Mouse (Mus musculus) T-helper 17 cell (primary cell): ENCODE results near the gene Naip1.
"Not testable (repeated sequence)": the region's sequence is repeated elsewhere in the genome, so short reads cannot be mapped to it uniquely, and the experiment has no call there.

Source experiments
- in situ Hi-C, 2 experiments: fragments of 300-600 bp; cut with MboI, MseI; formaldehyde crosslinking; loops; 1 replicate in 1 of 2; 2 replicates in 1 of 2; pipeline ENCODE4 v1.15.1; 2025; ENCODE audit warnings: high pct_unique_total_duplicates in 2 of 2

The Naip1 gene

DNA sequence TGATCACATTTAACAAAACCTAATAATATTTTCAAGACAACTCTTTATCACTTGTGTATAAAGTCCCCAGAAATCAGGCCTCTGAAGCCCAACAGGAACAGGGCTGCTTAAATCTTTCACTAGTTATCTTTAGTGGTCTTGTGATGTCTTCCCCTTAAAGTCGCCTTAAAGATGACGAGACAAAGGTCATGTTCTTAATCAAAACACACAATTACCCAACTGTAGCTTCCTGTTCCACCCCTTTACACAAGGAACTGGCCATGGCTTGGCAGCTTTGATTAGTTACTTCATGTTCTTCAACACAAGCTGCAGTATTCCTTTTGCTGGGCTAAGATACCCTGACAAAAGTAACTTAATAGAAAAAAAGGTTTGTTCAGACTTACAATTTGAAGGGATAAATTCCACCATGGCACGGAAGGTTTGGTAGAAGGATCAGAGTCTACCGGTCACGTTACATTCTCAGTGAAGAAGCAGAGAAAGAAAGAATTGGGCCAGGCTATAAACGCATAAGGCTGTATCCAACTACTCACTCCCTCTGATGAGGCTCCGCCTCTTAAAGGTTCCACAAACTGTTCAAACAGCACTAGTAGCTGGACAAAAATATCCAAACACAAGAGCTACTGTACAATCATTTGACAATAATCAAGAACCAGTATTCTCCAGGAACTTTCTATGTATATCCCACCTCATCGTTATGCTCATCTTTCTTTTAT lies at the start of gene Naip1:
TSS of gene Naip1 (minus strand) at position 455 of the 713 bp plus-strand sequence.
- in situ Hi-C loops: not testable (repeated sequence)

DNA sequence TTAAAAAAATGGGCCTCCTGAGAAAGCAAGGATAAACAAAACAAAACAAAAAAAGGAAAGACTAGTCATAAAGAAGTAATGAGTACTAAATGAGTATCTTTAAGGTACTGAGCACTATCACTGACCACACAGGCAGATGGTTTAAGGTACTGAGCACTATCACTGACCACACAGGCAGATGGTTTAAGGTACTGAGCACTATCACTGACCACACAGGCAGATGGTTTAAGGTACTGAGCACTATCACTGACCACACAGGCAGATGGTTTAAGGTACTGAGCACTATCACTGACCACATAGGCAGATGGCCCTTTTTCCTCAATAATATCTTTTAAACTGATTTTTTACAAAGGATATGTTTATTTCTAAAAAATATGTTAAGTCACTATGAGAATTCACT lies 47.0 kb upstream of the Naip1 start:
- in situ Hi-C loops: loop anchor here in 1 of 2 experiments (10.0 kb wide), 1 partner anchor 155 kb away; the partner anchor contains the start of genes Ak6, Rad17 and Taf9

DNA sequence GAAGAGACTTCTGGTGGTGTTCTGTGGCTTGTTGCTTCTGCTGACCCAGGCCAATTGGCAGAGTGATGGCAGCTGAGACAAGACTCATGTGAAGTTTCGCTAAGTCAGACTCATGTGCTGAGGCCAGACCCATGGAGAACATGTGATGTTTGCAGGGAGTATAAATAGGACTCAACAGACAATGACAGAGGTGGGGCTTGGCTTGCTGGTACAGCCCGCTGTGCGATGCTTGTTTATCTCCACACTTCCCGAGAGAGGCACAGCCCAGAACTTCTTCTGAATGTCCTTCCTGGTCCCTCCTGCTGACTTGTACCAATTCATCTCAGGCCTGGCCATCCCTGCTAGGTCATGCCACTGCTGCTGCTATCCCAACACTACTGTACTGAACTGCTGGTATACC lies 42.7 kb upstream of the Naip1 start:
- in situ Hi-C loops: loop anchor here in 1 of 2 experiments (10.0 kb wide), 1 partner anchor 159 kb away; the partner anchor contains the start of genes Ak6, Rad17 and Taf9

DNA sequence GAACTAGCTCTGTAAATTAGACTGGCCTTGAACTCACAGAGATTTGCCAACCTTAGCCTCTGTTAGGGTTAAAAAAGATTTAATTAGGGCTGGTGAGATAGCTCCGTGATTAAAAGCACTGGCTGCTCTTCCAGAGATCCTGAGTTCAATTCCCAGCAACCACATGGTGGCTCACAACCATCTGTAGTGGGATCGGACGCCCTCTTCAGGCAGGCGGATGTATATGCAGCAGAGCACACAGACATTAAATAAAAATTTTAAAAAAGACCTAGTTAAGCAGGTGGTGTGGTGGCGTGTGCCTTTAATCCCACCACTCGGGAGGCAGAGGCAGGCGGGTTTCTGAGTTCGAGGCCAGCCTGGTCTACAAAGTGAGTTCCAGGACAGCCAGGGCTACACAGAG lies 41.7 kb upstream of the Naip1 start:
- in situ Hi-C loops: loop anchor here (5.0 to 10.0 kb wide), 4 partner anchors 93 to 1152 kb away; partner anchors contain the start of genes Ak6 (in 1 of the 2), Mrps27 (in 1 of the 2), Ptcd2 (in 1 of the 2) and Rad17 (in 1 of the 2)

DNA sequence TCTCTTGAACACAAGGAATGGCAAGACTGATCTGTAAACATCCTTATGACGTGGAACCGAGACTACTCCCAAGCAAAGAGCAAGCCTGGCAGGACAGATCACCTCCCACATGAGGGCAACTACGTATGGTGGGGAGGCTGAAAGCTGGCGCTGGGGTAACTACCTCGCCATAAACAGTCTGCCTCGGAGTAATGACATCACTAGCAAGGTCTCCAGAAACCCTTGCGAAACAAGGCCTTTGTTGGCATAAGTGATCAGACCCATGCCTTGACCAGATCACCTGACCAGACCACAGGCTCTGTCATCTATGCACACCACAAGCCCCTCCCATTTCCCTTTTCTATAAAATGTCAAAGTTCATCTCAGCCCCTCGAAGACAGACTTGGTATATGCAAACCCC lies 40.6 kb upstream of the Naip1 start:
- in situ Hi-C loops: loop anchor here (5.0 to 10.0 kb wide), 4 partner anchors 94 to 1151 kb away; partner anchors contain the start of genes Ak6 (in 1 of the 2), Mrps27 (in 1 of the 2), Ptcd2 (in 1 of the 2) and Rad17 (in 1 of the 2)

DNA sequence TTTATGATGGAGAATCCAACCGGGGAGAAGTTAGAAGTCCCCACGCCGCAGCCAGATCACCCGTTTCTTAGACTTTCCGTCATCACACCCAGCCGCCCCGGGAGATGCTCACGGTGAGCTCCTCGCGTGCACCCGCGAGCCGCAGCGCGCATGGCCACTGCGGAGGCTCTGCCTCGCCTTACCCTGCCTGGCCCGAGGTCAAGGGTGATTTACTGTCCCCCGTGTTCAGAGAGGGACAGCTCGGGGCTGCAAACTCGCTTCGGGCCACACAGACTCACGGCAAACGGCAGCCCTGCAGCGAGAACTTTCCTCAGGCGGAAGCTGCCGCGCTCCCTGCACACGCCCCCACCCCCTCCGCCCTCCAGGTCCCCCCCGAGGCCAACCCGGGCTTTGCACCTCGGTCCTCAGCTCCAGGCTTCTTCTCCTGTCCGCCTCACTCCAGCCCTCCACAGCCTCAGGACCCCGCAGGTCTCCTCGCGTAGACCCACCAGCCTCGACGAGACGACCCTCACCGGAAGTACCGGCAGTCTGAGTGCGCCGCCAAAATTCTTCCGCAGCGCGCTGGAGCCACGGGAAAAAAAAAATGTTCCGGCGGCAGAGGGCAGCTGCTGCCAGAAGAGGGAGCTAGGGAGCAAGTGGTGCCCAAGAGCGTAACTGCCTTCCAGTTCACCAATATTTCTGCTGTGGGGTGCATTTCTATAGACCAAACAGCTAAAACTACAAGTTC lies 39.6 kb upstream of the Naip1 start, which contains the start of gene Gtf2h2:
TSS of gene Gtf2h2 (minus strand) at position 519 of the 727 bp plus-strand sequence.
- in situ Hi-C loops: loop anchor here (5.0 to 10.0 kb wide), 4 partner anchors 95 to 1150 kb away; partner anchors contain the start of genes Ak6 (in 1 of the 2), Mrps27 (in 1 of the 2), Ptcd2 (in 1 of the 2) and Rad17 (in 1 of the 2)

DNA sequence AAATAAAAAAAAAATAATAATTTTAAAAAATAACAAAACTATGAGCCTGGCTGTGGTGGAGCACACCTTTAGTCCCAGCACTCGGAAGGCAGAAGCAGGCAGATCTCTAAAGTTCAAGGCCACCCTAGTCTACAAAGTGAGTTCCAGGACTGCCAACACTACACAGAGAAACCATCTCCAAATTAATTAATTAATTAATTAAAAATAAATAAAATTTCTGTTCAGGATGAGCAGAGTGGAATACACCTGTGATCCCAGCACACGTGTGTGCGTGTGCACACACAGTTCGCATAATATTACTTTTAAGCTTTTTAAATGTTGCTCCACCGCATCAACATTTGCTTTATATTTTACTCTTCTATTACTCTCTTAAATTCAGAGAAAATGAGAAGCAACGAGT lies 39.0 kb upstream of the Naip1 start:
- in situ Hi-C loops: loop anchor here (5.0 to 10.0 kb wide), 4 partner anchors 96 to 1149 kb away; partner anchors contain the start of genes Ak6 (in 1 of the 2), Mrps27 (in 1 of the 2), Ptcd2 (in 1 of the 2) and Rad17 (in 1 of the 2)

DNA sequence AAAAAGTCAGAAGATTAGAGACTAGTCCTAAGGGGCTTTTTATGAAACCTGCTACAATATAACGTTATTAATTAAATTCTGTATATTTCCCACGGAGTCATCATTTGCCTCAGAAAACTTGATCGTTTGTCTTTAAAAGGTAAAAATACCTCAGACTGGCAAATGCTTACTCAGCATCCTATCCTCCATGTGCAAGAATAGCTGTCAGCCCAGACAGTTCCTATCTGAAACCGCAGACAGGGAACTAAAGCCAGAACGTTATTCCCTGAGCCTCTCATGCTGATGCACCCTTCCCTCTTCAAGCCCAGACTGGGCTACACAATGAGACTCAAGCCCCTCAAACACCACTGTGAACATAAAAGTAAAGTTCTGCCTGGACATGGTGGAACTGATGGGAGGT lies 37.8 kb upstream of the Naip1 start:
- in situ Hi-C loops: loop anchor here (5.0 to 10.0 kb wide), 4 partner anchors 97 to 1148 kb away; partner anchors contain the start of genes Ak6 (in 1 of the 2), Mrps27 (in 1 of the 2), Ptcd2 (in 1 of the 2) and Rad17 (in 1 of the 2)

DNA sequence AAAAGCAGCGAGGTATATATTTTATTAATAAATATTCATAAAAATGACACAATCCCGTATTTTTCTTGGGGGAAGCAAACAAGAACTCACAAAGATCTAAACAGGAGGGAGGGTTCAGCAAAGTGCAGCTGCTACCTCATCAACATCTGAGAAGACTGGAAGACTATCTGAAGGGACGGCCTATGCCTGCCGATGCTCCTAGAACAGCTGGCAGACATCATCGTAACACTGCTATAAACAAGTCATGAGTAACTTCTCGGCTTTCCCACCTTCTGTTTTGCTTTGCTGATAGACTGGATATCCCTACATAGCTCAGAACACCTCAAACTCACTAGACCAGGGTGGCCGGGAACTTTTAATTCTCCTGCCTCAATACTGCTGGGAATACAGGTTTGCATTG lies 30.9 kb upstream of the Naip1 start:
- in situ Hi-C loops: loop anchor here in 1 of 2 experiments (10.0 kb wide), 1 partner anchor 331 kb away; no protein-coding TSS in a partner anchor

DNA sequence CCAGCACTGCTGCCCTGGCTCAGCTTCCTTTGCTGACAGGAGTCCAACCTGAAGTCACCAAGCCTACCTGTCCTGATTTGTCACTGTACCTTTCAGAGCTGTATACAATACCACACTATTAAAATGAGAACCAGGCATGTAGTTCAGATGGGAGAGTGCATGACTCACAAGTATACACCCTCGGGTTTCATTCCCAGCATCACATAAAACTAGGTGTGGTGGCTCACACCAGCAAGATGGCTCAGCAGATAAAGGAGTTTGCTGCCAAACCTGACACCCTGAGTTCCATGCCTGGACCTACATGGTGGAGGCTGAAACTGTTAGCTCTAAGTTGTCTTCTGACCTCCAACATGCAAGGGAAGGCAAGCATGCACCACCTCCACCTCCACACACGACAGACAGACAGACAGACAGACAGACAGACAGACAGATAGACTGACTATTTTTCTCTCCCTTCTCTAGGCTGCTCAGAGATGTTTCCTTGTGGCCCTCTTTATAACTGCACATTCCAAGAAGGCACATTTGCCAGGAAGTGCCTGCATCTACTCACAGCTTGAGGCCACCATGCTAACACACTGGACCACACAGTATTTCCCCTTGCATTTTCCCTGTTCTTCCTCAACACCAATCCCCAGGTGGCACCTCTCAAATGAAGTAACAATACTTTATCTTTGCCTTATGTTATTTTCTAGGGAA lies 11.0 kb upstream of the Naip1 start:
- in situ Hi-C loops: no loop called here

DNA sequence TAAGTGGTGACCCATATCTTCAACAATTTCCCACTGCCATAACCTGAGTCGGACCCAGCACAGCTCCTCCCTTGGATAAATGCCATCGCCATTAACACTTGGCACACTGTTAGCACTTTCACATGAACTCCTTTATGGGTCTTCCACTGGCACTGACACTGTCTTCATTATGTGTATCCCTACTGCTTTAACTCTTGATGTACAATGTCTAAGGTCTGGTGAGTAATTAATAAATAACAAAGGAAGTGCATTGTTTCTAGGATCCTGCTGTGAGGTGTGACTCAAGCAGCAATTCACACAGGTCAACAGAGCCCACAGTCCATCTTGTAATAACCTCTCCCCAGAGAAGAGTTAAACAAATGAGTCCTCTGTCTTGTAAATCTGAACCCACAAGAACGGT lies 8.7 kb upstream of the Naip1 start:
- in situ Hi-C loops: no loop called here

DNA sequence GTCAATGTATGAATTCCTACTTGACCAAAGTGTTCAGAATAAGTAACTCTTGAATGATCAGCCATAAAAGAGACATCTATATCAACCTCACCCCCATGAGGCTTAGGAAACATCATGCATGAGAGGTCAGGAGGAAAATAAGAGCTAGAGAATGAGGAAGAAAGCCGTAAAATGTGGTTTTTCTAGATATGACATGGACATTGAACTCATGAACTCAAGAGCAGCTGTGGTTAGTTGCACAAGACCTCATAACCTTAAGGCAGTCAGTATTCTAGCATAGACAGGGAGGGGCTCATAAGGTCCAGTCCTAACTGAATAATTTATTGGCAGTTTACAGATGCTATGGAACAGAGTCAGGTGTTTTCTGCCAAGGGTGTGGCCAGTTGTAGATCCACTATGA lies 3.2 kb downstream of the Naip1 start:
- in situ Hi-C loops: no loop called here

DNA sequence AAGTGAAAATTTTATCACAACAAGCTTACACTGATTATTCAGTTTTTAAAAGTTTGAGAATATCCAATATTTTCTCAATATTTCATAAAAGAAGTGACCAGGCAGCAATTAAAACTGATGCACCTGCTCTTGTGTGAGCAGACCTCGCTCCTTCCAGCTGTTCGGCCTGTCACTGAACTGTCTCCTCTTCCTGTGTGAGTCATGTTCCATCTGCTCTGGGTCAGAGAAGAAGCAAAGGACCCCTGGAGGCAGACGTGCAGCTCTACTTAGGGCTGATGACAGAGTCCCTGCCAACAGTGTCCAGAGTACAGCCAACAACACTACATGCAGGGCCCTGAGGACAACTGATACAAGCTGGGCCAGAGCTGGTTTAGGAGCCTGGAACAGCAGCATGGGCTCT lies 12.6 kb downstream of the Naip1 start:
- in situ Hi-C loops: no loop called here

DNA sequence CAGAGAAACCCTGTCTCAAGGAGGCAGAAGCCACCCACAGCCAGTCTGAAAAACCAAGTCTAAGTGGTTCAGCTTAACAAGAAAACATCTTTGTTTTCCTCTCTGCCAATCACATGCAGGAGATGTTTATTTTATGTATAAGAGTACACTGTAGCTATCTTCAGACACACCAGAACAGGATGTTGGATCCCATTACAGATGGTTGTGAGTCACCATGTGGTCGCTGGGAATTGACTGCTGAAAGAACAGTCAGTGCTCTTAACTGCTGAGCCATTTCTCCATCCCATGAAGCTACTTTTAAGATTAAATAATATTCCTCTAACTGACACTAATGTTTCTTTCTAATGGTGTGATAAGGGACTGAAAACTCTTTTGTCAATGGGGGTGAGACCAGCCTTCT lies 14.0 kb downstream of the Naip1 start:
- in situ Hi-C loops: no loop called here

DNA sequence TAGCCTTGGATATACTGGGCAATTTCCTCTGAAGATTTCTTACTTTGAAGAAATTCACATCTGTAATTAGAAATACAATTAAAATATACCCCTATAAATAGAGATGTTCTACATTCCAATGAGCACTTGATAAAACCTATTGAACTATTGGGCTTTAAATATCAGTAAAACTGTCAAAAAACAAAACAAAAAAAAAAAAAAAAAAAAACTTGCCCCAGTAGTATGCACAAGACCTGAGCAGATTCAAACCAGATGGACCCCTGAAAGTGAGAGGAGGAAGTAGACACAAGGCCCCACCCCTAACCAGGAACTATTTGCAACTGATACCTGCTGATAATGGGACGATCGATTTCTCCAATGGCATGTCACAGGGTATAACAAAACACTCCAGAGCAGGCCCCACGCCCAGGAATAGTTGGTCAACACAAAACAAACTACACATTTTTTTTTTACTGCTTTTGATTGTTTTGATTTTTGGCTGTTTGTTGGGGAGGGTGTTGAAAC lies 15.3 kb downstream of the Naip1 start:
- in situ Hi-C loops: no loop called here

DNA sequence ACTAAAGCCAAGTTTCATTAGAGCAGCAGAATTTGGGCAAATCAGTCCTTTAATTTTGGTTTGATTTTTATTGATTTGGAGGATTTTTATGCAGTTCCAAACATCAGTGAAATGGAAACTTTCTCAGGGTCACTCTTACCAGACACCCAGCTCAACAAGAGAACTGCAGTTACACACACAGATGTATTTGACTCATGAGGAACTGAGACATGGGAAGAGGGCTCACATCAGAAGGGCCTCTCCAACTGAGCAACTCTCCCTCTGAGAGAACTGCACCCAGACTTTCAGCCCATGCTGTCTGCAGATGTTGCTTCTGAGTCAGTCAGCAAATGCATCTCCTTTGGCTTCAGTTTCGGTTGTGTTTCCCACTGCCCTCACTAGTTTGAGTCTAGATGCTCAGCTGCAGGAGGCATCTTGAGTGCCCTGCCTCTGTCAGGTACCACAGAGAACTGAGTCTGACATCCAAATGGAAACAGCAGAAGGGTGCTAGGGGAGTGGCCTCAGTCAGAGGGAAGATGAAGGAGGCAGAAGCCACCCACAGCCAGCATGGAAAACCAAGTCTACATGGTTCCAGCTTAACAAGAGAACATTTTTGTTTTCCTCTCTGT lies 16.0 kb downstream of the Naip1 start:
- in situ Hi-C loops: not testable (repeated sequence)

DNA sequence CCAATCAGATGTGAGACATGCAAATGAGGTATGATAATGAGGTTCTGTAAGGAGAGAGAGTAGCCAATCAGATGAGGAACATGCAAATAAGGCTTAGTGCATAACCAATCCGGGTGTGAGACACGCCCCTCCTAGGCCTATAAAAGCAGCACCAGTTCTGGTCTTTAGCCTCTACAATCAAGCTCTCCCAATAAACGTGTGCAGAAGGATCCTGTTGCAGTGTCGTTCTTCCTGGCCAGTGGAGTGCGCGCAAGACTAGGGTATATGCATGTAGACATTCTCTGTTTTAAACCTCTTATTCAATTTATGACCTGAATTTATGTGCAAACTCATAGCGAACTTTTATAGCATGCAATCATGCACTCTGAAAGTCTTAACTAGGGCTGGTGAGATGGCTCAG lies 32.7 kb downstream of the Naip1 start:
- in situ Hi-C loops: not testable (repeated sequence)

DNA sequence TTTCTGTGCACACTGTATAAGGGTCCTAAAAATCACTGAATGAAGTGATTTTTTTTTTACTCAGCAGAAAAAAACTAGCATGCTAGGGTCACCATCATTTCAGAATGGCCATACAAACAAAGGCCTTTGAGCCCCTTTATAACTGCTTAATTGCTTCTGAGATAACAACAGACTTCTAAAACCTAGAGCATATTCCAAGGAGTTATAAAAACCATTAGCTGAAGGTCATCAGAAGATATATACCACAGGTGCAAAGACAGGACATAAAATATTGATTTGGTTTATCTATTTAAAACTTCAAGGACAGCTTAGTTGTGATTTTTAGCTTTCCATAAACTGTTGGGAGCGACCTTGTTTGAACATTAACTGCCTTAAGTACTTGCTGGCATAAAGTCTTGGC lies 38.2 kb downstream of the Naip1 start:
- in situ Hi-C loops: no loop called here

DNA sequence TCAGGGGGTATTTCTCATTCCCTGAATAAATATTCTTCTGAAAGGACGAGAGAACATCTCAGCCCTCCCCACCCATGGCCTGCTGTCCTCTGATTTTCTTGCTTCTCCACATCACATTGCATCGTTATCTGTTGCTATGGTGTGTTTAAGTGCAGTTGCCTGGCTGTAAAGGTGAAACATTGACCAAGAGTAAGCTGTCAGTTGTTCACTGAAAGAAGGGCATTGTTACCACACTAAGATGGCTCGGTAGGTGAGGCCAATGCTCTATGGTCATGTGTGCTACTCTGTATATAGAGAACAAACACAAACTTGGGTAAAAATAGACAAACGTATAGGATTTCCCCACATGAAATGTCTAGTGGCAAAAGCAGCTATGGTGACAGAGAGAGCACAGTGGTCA lies 42.8 kb downstream of the Naip1 start:
- in situ Hi-C loops: no loop called here

DNA sequence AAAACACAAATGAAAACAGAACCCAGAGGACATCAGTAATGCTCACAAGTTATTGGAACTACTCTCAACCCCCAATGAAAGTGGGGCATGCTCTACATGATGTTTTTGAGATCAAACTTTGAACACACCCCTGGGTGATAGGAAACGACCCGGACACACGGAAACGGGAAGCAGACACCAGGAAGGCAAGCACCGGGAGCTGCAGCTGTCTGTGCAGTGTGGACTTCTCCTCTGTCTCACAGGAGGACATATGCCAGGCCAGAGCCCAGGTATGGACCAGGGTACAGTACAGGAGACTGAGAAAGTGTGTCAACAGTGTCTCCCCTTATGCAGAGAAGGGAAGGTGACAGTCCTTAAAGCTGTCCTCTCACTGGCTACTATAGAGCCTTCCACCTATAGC lies 43.5 kb downstream of the Naip1 start:
- in situ Hi-C loops: no loop called here

DNA sequence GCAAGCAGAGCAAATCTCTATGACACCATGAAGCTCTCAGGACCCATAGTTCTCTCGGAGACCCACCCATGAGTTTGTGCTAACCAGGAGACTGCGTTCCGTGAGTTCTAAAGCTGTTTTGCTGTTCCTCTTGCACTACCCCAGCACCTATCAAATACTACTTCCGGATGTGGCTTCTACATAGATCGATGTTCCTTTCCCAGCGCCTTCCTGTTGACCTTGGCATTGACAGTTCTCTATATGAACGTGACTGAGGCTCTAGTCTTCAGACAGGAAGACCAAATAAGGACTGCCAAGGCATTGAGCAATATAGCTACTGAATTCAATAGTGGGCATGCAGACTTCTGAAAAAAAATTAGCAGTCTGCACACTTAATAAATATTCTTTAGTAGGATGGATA lies 44.4 kb downstream of the Naip1 start:
- in situ Hi-C loops: no loop called here
